Comparison of ENCODE assay signal across 22 mouse cellular contexts in the genomic region with DNA sequence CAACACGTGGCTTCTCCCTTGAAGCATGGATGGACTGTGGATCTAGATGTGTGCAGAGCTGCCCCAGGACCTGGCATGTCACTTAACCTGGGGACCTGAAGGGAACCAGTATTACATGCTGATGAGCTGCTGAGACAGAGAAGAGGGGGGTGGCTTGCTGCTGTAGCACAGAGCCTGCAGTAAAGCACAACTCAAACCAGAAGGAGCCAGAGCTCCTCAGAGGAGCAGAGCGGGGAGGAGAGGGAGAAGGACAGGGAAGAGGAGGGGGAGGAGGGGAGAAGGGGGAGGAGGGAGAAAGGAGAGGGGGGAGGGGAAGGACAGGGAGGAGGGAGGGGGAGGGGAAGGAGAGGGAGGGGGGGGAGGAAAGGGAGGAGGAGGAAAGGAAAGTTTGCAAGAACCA. TPM values are rescaled to one million over a fixed set of nuclear protein-coding genes. Genes with fewer than 3 reads are reported as not detected.
DNase-seq lines count a peak whose midpoint lies in the region; ATAC-seq lines count a peak whose summit lies in the region.
"Had no signal": no experiment of that assay in that cellular context is flagged by ENCODE, and none has a peak within 500 bp of the region (broad histone marks: within the 10 kb centered on the region; RNA-seq: fewer than 3 reads in every experiment).

No protein-coding gene starts in this region.

- H3K36me3 ChIP-seq in hindbrain, embryonic 10.5 days = no peaks in the 10 kb centered on the region
- H3K36me3 ChIP-seq in hindbrain, embryonic 14.5 days (replicated peaks; ENCODE audit: control insufficient read depth, insufficient read depth) = no peaks in the 10 kb centered on the region
- no peaks in the 10 kb centered on the region for H3K36me3 ChIP-seq in neural tube, embryonic 13.5 days
- H3K36me3 ChIP-seq in neural tube, embryonic 15.5 days = no peaks in the 10 kb centered on the region
- H3K36me3 ChIP-seq in embryonic facial prominence, embryonic 12.5 days = no peaks in the 10 kb centered on the region
- H3K36me3 ChIP-seq in limb, embryonic 12.5 days = no peaks in the 10 kb centered on the region
- H3K36me3 ChIP-seq: forebrain, embryonic 12.5 days; heart, embryonic 13.5 days; hindbrain, embryonic 13.5 days; intestine, embryonic 15.5 days had no signal

- no peak for DNase-seq in hindbrain, embryonic 10.5 days (ENCODE audit: low spot score)
- DNase-seq in hindbrain, embryonic 14.5 days (ENCODE audit: low spot score) = no peak
- DNase-seq in urinary bladder, postnatal 14 days (ENCODE audit: low spot score) = no peak
- no peak for DNase-seq in heart, adult 11 months
- DNase-seq: adrenal gland, postnatal 10 days; cerebellum, adult 11 months; cerebellum, adult 8-10 months; cerebellum, postnatal 14 days; gastrocnemius, adult 2 months; gastrocnemius, postnatal 25 days; heart, postnatal 4 days had no signal

- ATAC-seq in hindbrain, embryonic 14.5 days (ENCODE audit: low FRiP score) = no peak
- ATAC-seq in neural tube, embryonic 13.5 days (ENCODE audit: low read depth) = 0 out of 2 replicates have a peak, but pooled peaks have one; percentile 38
- ATAC-seq in neural tube, embryonic 15.5 days (ENCODE audit: low FRiP score) = no peak
- ATAC-seq in embryonic facial prominence, embryonic 12.5 days (ENCODE audit: insufficient number of reproducible peaks, insufficient read depth, low FRiP score, low TSS enrichment) = no peak
- ATAC-seq in limb, embryonic 12.5 days (ENCODE audit: insufficient number of reproducible peaks, insufficient read depth, low FRiP score, low TSS enrichment, low read depth) = no peak
- ATAC-seq: forebrain, embryonic 16.5 days; intestine, embryonic 15.5 days had no signal

- 68% methylated on average over 2 of the region's 2 CpGs for WGBS in hindbrain, embryonic 10.5 days
- WGBS in hindbrain, embryonic 14.5 days = 50% methylated on average over 2 of the region's 2 CpGs
- WGBS in neural tube, embryonic 13.5 days = 77% methylated on average over 2 of the region's 2 CpGs
- 48% methylated on average over 2 of the region's 2 CpGs for WGBS in neural tube, embryonic 15.5 days
- WGBS in embryonic facial prominence, embryonic 12.5 days = 58% methylated on average over 2 of the region's 2 CpGs
- 52% methylated on average over 2 of the region's 2 CpGs for WGBS in limb, embryonic 12.5 days

- no peak overlapping the region for H3K4me2 ChIP-seq in hindbrain, embryonic 14.5 days (replicated peaks)
- no peak overlapping the region for H3K4me2 ChIP-seq in neural tube, embryonic 13.5 days
- no peak overlapping the region for H3K4me2 ChIP-seq in neural tube, embryonic 15.5 days
- no peak overlapping the region for H3K4me2 ChIP-seq in embryonic facial prominence, embryonic 12.5 days (replicated peaks)
- H3K4me2 ChIP-seq in limb, embryonic 12.5 days = no peak overlapping the region
- H3K4me2 ChIP-seq: forebrain, embryonic 12.5 days; heart, embryonic 13.5 days; hindbrain, embryonic 13.5 days; intestine, embryonic 15.5 days had no signal

- H3K4me1 ChIP-seq in hindbrain, embryonic 10.5 days (replicated peaks) = peaks cover 22% of the 10 kb centered on the region
- 0 out of 2 replicates have a peak, but pooled peaks cover 8% of the 10 kb centered on the region for H3K4me1 ChIP-seq in hindbrain, embryonic 14.5 days (replicated peaks; ENCODE audit: control insufficient read depth, insufficient read depth, low read length)
- peaks cover 31% of the 10 kb centered on the region for H3K4me1 ChIP-seq in neural tube, embryonic 13.5 days (replicated peaks)
- H3K4me1 ChIP-seq in neural tube, embryonic 15.5 days = peaks cover 15% of the 10 kb centered on the region
- peaks cover 10% of the 10 kb centered on the region for H3K4me1 ChIP-seq in embryonic facial prominence, embryonic 12.5 days
- peaks cover 16% of the 10 kb centered on the region for H3K4me1 ChIP-seq in limb, embryonic 12.5 days (replicated peaks)
- H3K4me1 ChIP-seq: heart, embryonic 13.5 days; intestine, embryonic 15.5 days had no signal

- no peaks in the 10 kb centered on the region for H3K9me3 ChIP-seq in hindbrain, embryonic 10.5 days
- H3K9me3 ChIP-seq in hindbrain, embryonic 14.5 days (ENCODE audit: control insufficient read depth, low read length) = no peaks in the 10 kb centered on the region
- no peaks in the 10 kb centered on the region for H3K9me3 ChIP-seq in neural tube, embryonic 13.5 days
- H3K9me3 ChIP-seq in neural tube, embryonic 15.5 days (replicated peaks) = no peaks in the 10 kb centered on the region
- H3K9me3 ChIP-seq in embryonic facial prominence, embryonic 12.5 days = no peaks in the 10 kb centered on the region
- no peaks in the 10 kb centered on the region for H3K9me3 ChIP-seq in limb, embryonic 12.5 days
- H3K9me3 ChIP-seq: forebrain, embryonic 12.5 days; heart, embryonic 13.5 days; hindbrain, embryonic 13.5 days; intestine, embryonic 15.5 days had no signal

- no peaks in the 10 kb centered on the region for H3K27me3 ChIP-seq in hindbrain, embryonic 10.5 days (ENCODE audit: insufficient read depth, poor library complexity, severe bottlenecking)
- H3K27me3 ChIP-seq in hindbrain, embryonic 14.5 days (ENCODE audit: control insufficient read depth, insufficient read depth, low read length) = no peaks in the 10 kb centered on the region
- H3K27me3 ChIP-seq in neural tube, embryonic 13.5 days = no peaks in the 10 kb centered on the region
- H3K27me3 ChIP-seq in neural tube, embryonic 15.5 days (replicated peaks) = no peaks in the 10 kb centered on the region
- no peaks in the 10 kb centered on the region for H3K27me3 ChIP-seq in embryonic facial prominence, embryonic 12.5 days
- no peaks in the 10 kb centered on the region for H3K27me3 ChIP-seq in limb, embryonic 12.5 days
- H3K27me3 ChIP-seq: forebrain, embryonic 12.5 days; heart, embryonic 13.5 days; hindbrain, embryonic 13.5 days; intestine, embryonic 15.5 days had no signal

- no peak overlapping the region for H3K9ac ChIP-seq in hindbrain, embryonic 14.5 days
- H3K9ac ChIP-seq in neural tube, embryonic 13.5 days = no peak overlapping the region
- no peak overlapping the region for H3K9ac ChIP-seq in neural tube, embryonic 15.5 days (replicated peaks)
- H3K9ac ChIP-seq in embryonic facial prominence, embryonic 12.5 days = no peak overlapping the region
- H3K9ac ChIP-seq in limb, embryonic 12.5 days (replicated peaks) = no peak overlapping the region
- H3K9ac ChIP-seq: forebrain, embryonic 12.5 days; heart, embryonic 13.5 days; hindbrain, embryonic 13.5 days; intestine, embryonic 15.5 days had no signal

- peak overlapping the region; percentile 40; the same call in 1 of the 2 replicates for H3K27ac ChIP-seq in hindbrain, embryonic 10.5 days
- H3K27ac ChIP-seq in hindbrain, embryonic 14.5 days = no peak overlapping the region
- H3K27ac ChIP-seq in neural tube, embryonic 13.5 days (replicated peaks) = peak overlapping the region; percentile 75; the same call in 1 of the 2 replicates
- no peak overlapping the region for H3K27ac ChIP-seq in neural tube, embryonic 15.5 days (replicated peaks)
- peak overlapping the region; percentile 54 for H3K27ac ChIP-seq in embryonic facial prominence, embryonic 12.5 days
- H3K27ac ChIP-seq in limb, embryonic 12.5 days = peak overlapping the region; percentile 41; the same call in 1 of the 2 replicates
- H3K27ac ChIP-seq: forebrain, embryonic 12.5 days; gastrocnemius, adult 2 months; heart, embryonic 13.5 days; intestine, embryonic 15.5 days had no signal

- H3K4me3 ChIP-seq in hindbrain, embryonic 10.5 days = no peak overlapping the region
- H3K4me3 ChIP-seq in hindbrain, embryonic 14.5 days (replicated peaks; ENCODE audit: low read length) = no peak overlapping the region
- no peak overlapping the region for H3K4me3 ChIP-seq in neural tube, embryonic 13.5 days
- no peak overlapping the region for H3K4me3 ChIP-seq in neural tube, embryonic 15.5 days (replicated peaks)
- no peak overlapping the region for H3K4me3 ChIP-seq in embryonic facial prominence, embryonic 12.5 days
- H3K4me3 ChIP-seq in limb, embryonic 12.5 days (replicated peaks) = no peak overlapping the region
- H3K4me3 ChIP-seq: erythroblast, embryonic 14.5 days; forebrain, embryonic 12.5 days; gastrocnemius, adult 2 months; heart, embryonic 13.5 days; hindbrain, embryonic 13.5 days; intestine, embryonic 15.5 days had no signal

RNA-seq across cellular contexts. Expression of gene Rnf112, which starts 17.6 kb away (rescaled TPM):
- polyA plus RNA-seq in hindbrain, embryonic 10.5 days (2016; fragmentation: Nextera tagmentation; extraction: Ambion mirVana) = 0.62 and 1.1 TPM in 2 replicates
- polyA plus RNA-seq in hindbrain, embryonic 14.5 days (2014; fragmentation: Nextera tagmentation; extraction: Ambion mirVana) = 8.4 and 9.8 TPM in 2 replicates
- 13.1 and 14.2 TPM in 2 replicates for polyA plus RNA-seq in neural tube, embryonic 13.5 days (2015; fragmentation: Nextera tagmentation; extraction: Ambion mirVana)
- polyA plus RNA-seq in neural tube, embryonic 15.5 days (2015; fragmentation: Nextera tagmentation; extraction: Ambion mirVana) = 24.1 and 32.9 TPM in 2 replicates
- 1.6 and 2.5 TPM in 2 replicates for polyA plus RNA-seq in embryonic facial prominence, embryonic 12.5 days (2016; fragmentation: Nextera tagmentation; extraction: Ambion mirVana)
- polyA plus RNA-seq in limb, embryonic 12.5 days (2016; fragmentation: Nextera tagmentation; extraction: Ambion mirVana) = 0.63 and 0.69 TPM in 2 replicates
- polyA plus RNA-seq: erythroblast, embryonic 14.5 days; heart, postnatal 0 days had no signal

RNA-seq across cellular contexts. Expression of gene Mfap4, which starts 48.9 kb away (rescaled TPM):
- polyA plus RNA-seq in hindbrain, embryonic 10.5 days (2016; fragmentation: Nextera tagmentation; extraction: Ambion mirVana) = 78.2 and 88.3 TPM in 2 replicates
- 52.4 and 56.6 TPM in 2 replicates for polyA plus RNA-seq in hindbrain, embryonic 14.5 days (2014; fragmentation: Nextera tagmentation; extraction: Ambion mirVana)
- 91.0 and 108 TPM in 2 replicates for polyA plus RNA-seq in neural tube, embryonic 13.5 days (2015; fragmentation: Nextera tagmentation; extraction: Ambion mirVana)
- polyA plus RNA-seq in neural tube, embryonic 15.5 days (2015; fragmentation: Nextera tagmentation; extraction: Ambion mirVana) = 48.3 and 73.6 TPM in 2 replicates
- 231 and 256 TPM in 2 replicates for polyA plus RNA-seq in embryonic facial prominence, embryonic 12.5 days (2016; fragmentation: Nextera tagmentation; extraction: Ambion mirVana)
- 198 and 239 TPM in 2 replicates for polyA plus RNA-seq in limb, embryonic 12.5 days (2016; fragmentation: Nextera tagmentation; extraction: Ambion mirVana)
- polyA plus RNA-seq: erythroblast, embryonic 14.5 days had no signal

RNA-seq across cellular contexts. Expression of gene Mapk7, which starts 57.9 kb away (rescaled TPM):
- polyA plus RNA-seq in hindbrain, embryonic 10.5 days (2016; fragmentation: Nextera tagmentation; extraction: Ambion mirVana) = 99.5 and 107 TPM in 2 replicates
- polyA plus RNA-seq in hindbrain, embryonic 14.5 days (2014; fragmentation: Nextera tagmentation; extraction: Ambion mirVana) = 57.9 and 61.6 TPM in 2 replicates
- polyA plus RNA-seq in neural tube, embryonic 13.5 days (2015; fragmentation: Nextera tagmentation; extraction: Ambion mirVana) = 73.6 and 85.1 TPM in 2 replicates
- polyA plus RNA-seq in neural tube, embryonic 15.5 days (2015; fragmentation: Nextera tagmentation; extraction: Ambion mirVana) = 65.9 and 67.7 TPM in 2 replicates
- polyA plus RNA-seq in embryonic facial prominence, embryonic 12.5 days (2016; fragmentation: Nextera tagmentation; extraction: Ambion mirVana) = 101 and 102 TPM in 2 replicates
- polyA plus RNA-seq in limb, embryonic 12.5 days (2016; fragmentation: Nextera tagmentation; extraction: Ambion mirVana) = 85.0 and 93.7 TPM in 2 replicates

RNA-seq across cellular contexts. Expression of gene Slc47a1, which starts 58.2 kb away (rescaled TPM):
- polyA plus RNA-seq in hindbrain, embryonic 10.5 days (2016; fragmentation: Nextera tagmentation; extraction: Ambion mirVana) = 0.05 and 0.10 TPM in 2 replicates
- 0.13 TPM in 1 of 2 replicates, not detected in the other for polyA plus RNA-seq in hindbrain, embryonic 14.5 days (2014; fragmentation: Nextera tagmentation; extraction: Ambion mirVana)
- 0.22 TPM in 1 of 2 replicates, not detected in the other for polyA plus RNA-seq in neural tube, embryonic 13.5 days (2015; fragmentation: Nextera tagmentation; extraction: Ambion mirVana)
- polyA plus RNA-seq in neural tube, embryonic 15.5 days (2015; fragmentation: Nextera tagmentation; extraction: Ambion mirVana) = 0.35 and 0.47 TPM in 2 replicates
- polyA plus RNA-seq in embryonic facial prominence, embryonic 12.5 days (2016; fragmentation: Nextera tagmentation; extraction: Ambion mirVana) = 0.10 and 0.23 TPM in 2 replicates
- 0.08 TPM in 1 of 2 replicates, not detected in the other for polyA plus RNA-seq in limb, embryonic 12.5 days (2016; fragmentation: Nextera tagmentation; extraction: Ambion mirVana)
- polyA plus RNA-seq: erythroblast, embryonic 14.5 days; forebrain, embryonic 12.5 days had no signal

Comparison
In these comparisons a context has a peak if more than half of its experiments do, and no peak if none do; other contexts are left out.
1. H3K27ac ChIP-seq: peak in hindbrain, embryonic 10.5 days (single experiment), neural tube, embryonic 13.5 days (single experiment), embryonic facial prominence, embryonic 12.5 days (single experiment) and limb, embryonic 12.5 days (single experiment); none in hindbrain, embryonic 14.5 days (single experiment) and neural tube, embryonic 15.5 days (single experiment).